Comparison of ENCODE assay signal across 9 mouse cellular contexts in genomic region chr14:54383355-54383771, GRCm38 (mm10). TPM values are rescaled to one million over a fixed set of nuclear protein-coding genes. Genes with fewer than 3 reads are reported as not detected.
A peak's percentile ranks its signal among the peaks of the same experiment; 100 is the strongest.
DNase-seq lines count a peak whose midpoint lies in the region; ATAC-seq and TF ChIP-seq lines count a peak whose summit lies in the region.
"Had no signal": no experiment of that assay in that cellular context is flagged by ENCODE, and none has a peak within 500 bp of the region (broad histone marks: within the 10 kb centered on the region; RNA-seq: fewer than 3 reads in every experiment).

No protein-coding gene starts in this region.

- H3K4me2 ChIP-seq in heart, embryonic 16.5 days (ENCODE audit: low read depth, low read length) = no peak overlapping the region; the same call in 1 of the 2 replicates
- no peak overlapping the region for H3K4me2 ChIP-seq in limb, embryonic 14.5 days (replicated peaks; ENCODE audit: low read depth, low read length, severe bottlenecking)
- H3K4me2 ChIP-seq: embryonic facial prominence, embryonic 13.5 days; neural tube, embryonic 12.5 days had no signal

- H3K9ac ChIP-seq in heart, embryonic 16.5 days (ENCODE audit: low read length) = no peak overlapping the region
- no peak overlapping the region for H3K9ac ChIP-seq in limb, embryonic 14.5 days (ENCODE audit: low read depth, low read length, severe bottlenecking)
- H3K9ac ChIP-seq: embryonic facial prominence, embryonic 13.5 days; neural tube, embryonic 12.5 days had no signal

- ATAC-seq in heart, embryonic 16.5 days (replicated peaks; ENCODE audit: extremely low read depth, insufficient read depth, low FRiP score) = peak; percentile 77; the same call in 1 of the 2 replicates
- ATAC-seq in limb, embryonic 14.5 days (ENCODE audit: low FRiP score, low read depth) = 0 out of 2 replicates have a peak, but pooled peaks have one; percentile 12
- ATAC-seq in erythroid progenitor cell, adult 5-6 weeks (replicated peaks; ENCODE audit: low FRiP score, poor library complexity, severe bottlenecking) = no peak

- no peaks in the 10 kb centered on the region for H3K27me3 ChIP-seq in spleen, adult 2 months (ENCODE audit: control insufficient read depth, insufficient read depth, low read length)
- no peaks in the 10 kb centered on the region for H3K27me3 ChIP-seq in heart, embryonic 16.5 days (ENCODE audit: control insufficient read depth, insufficient read depth, low read length)
- H3K27me3 ChIP-seq in limb, embryonic 14.5 days (ENCODE audit: control insufficient read depth, insufficient read depth, low read length) = no peaks in the 10 kb centered on the region
- H3K27me3 ChIP-seq: embryonic facial prominence, embryonic 13.5 days; neural tube, embryonic 12.5 days had no signal

- H3K4me1 ChIP-seq in spleen, adult 2 months (ENCODE audit: control insufficient read depth, insufficient read depth, insufficient read length) = no peaks in the 10 kb centered on the region
- no peaks in the 10 kb centered on the region; the same call in 1 of the 2 replicates for H3K4me1 ChIP-seq in heart, embryonic 16.5 days (ENCODE audit: control insufficient read depth, insufficient read depth, low read length)
- H3K4me1 ChIP-seq in limb, embryonic 14.5 days (ENCODE audit: control insufficient read depth, insufficient read depth, low read length) = peaks cover 3% of the 10 kb centered on the region; the same call in 1 of the 2 replicates
- H3K4me1 ChIP-seq: embryonic facial prominence, embryonic 13.5 days; neural tube, embryonic 12.5 days had no signal

- H3K9me3 ChIP-seq in heart, embryonic 16.5 days (replicated peaks; ENCODE audit: control insufficient read depth, low read length) = no peaks in the 10 kb centered on the region
- H3K9me3 ChIP-seq in limb, embryonic 14.5 days (ENCODE audit: control insufficient read depth, low read length) = no peaks in the 10 kb centered on the region
- H3K9me3 ChIP-seq: embryonic facial prominence, embryonic 13.5 days; neural tube, embryonic 12.5 days had no signal

- peak in 1 of 2 experiments; percentile 6 for DNase-seq in spleen, adult 2 months (ENCODE audit: low read depth in 1 of 2, low spot score in 2 of 2)
- no peak for DNase-seq in spleen, adult 12 weeks (ENCODE audit: low spot score)
- DNase-seq in limb, embryonic 14.5 days (ENCODE audit: low spot score) = peak; percentile 16
- no peak for DNase-seq in adrenal gland, postnatal 14 days
- DNase-seq in gastrocnemius, adult 8-10 months (ENCODE audit: low spot score in 2 of 2) = no peak

- H3K36me3 ChIP-seq in spleen, adult 2 months (ENCODE audit: control insufficient read depth, insufficient read depth, low read length) = no peaks in the 10 kb centered on the region
- H3K36me3 ChIP-seq in heart, embryonic 16.5 days (ENCODE audit: control insufficient read depth, insufficient read depth) = no peaks in the 10 kb centered on the region
- no peaks in the 10 kb centered on the region for H3K36me3 ChIP-seq in limb, embryonic 14.5 days (ENCODE audit: control insufficient read depth, insufficient read depth, low read length)
- H3K36me3 ChIP-seq: embryonic facial prominence, embryonic 13.5 days; neural tube, embryonic 12.5 days had no signal

- no peak for TF ChIP-seq CTCF in spleen, adult 2 months (IDR thresholded peaks at IDR 0.05; ENCODE audit: extremely low read depth, insufficient read depth, insufficient read length, insufficient replicate concordance)

- 51% methylated on average over 4 of the region's 4 CpGs for WGBS in spleen, adult 2 months
- WGBS in heart, embryonic 16.5 days = 52% methylated on average over 4 of the region's 4 CpGs
- 67% methylated on average over 4 of the region's 4 CpGs for WGBS in limb, embryonic 14.5 days

- no peak for TF ChIP-seq POLR2A in spleen, adult 2 months (IDR thresholded peaks at IDR 0.05; ENCODE audit: low read depth, low read length)
- no peak for TF ChIP-seq POLR2A in limb, embryonic 14.5 days (IDR thresholded peaks at IDR 0.05; ENCODE audit: borderline replicate concordance, extremely low read depth, insufficient read depth, insufficient read length)

- no peak overlapping the region for H3K4me3 ChIP-seq in spleen, adult 2 months (ENCODE audit: extremely low read depth, insufficient read depth, insufficient read length)
- H3K4me3 ChIP-seq in heart, embryonic 16.5 days (ENCODE audit: low read length) = no peak overlapping the region
- no peak overlapping the region for H3K4me3 ChIP-seq in limb, embryonic 14.5 days (replicated peaks; ENCODE audit: low read length)
- H3K4me3 ChIP-seq: embryonic facial prominence, embryonic 13.5 days; neural tube, embryonic 12.5 days had no signal

- H3K27ac ChIP-seq in spleen, adult 2 months (ENCODE audit: insufficient read depth, low read length) = 0 out of 2 replicates have a peak overlapping the region, but pooled peaks have one; percentile 14
- H3K27ac ChIP-seq in heart, embryonic 16.5 days (ENCODE audit: low read length) = no peak overlapping the region
- H3K27ac ChIP-seq in limb, embryonic 14.5 days (replicated peaks; ENCODE audit: low read depth, low read length) = no peak overlapping the region
- H3K27ac ChIP-seq: embryonic facial prominence, embryonic 13.5 days; neural tube, embryonic 12.5 days had no signal

RNA-seq across cellular contexts. Expression of gene Oxa1l, which starts 22.7 kb away (rescaled TPM):
- polyA plus RNA-seq in spleen, adult 2 months (2012; rRNA removed) = 92.7 and 117 TPM in 2 replicates
- polyA plus RNA-seq in heart, embryonic 16.5 days (2015; fragmentation: Nextera tagmentation; extraction: Ambion mirVana) = 63.1 and 66.5 TPM in 2 replicates
- 82.1 and 106 TPM in 2 replicates for polyA plus RNA-seq in limb, embryonic 14.5 days (2012; rRNA removed)
- 49.4 and 52.7 TPM in 2 replicates for polyA plus RNA-seq in limb, embryonic 14.5 days (2014; fragmentation: Nextera tagmentation; extraction: Ambion mirVana)
- total RNA-seq in adrenal gland, postnatal 14 days (2021) = 126 and 161 TPM in 2 replicates
- 13.3 and 21.0 TPM in 2 replicates for total RNA-seq in erythroid progenitor cell, adult 5-6 weeks (2015; ENCODE audit: low replicate concordance)
- 14.0 and 19.3 TPM in 2 replicates for total RNA-seq in erythroid progenitor cell, adult 5-6 weeks (2017; ENCODE audit: low replicate concordance)
- total RNA-seq in gastrocnemius, adult 8-10 months (2022) = 10 to 100 TPM; 39.6 to 46.8 (median 44.1) TPM

RNA-seq across cellular contexts. Expression of gene Slc7a7, which starts 34.2 kb away (rescaled TPM):
- polyA plus RNA-seq in spleen, adult 2 months (2012; rRNA removed) = 24.6 and 31.2 TPM in 2 replicates
- polyA plus RNA-seq in heart, embryonic 16.5 days (2015; fragmentation: Nextera tagmentation; extraction: Ambion mirVana) = 8.6 and 12.3 TPM in 2 replicates
- polyA plus RNA-seq in limb, embryonic 14.5 days (2012; rRNA removed) = 7.4 and 11.1 TPM in 2 replicates
- polyA plus RNA-seq in limb, embryonic 14.5 days (2014; fragmentation: Nextera tagmentation; extraction: Ambion mirVana) = 4.5 and 5.6 TPM in 2 replicates
- 4.6 and 6.5 TPM in 2 replicates for total RNA-seq in adrenal gland, postnatal 14 days (2021)
- 1.7 and 2.5 TPM in 2 replicates for total RNA-seq in erythroid progenitor cell, adult 5-6 weeks (2015; ENCODE audit: low replicate concordance)
- total RNA-seq in erythroid progenitor cell, adult 5-6 weeks (2017; ENCODE audit: low replicate concordance) = 1.4 and 1.9 TPM in 2 replicates
- total RNA-seq in gastrocnemius, adult 8-10 months (2022) = 1 to 10 TPM in 2 of 4 experiments, under 1 TPM in 2; 0.46 to 1.9 (median 0.89) TPM

RNA-seq across cellular contexts. Expression of gene Mrpl52, which starts 43.3 kb away (rescaled TPM):
- 221 and 393 TPM in 2 replicates for polyA plus RNA-seq in spleen, adult 2 months (2012; rRNA removed)
- polyA plus RNA-seq in heart, embryonic 16.5 days (2015; fragmentation: Nextera tagmentation; extraction: Ambion mirVana) = 191 and 212 TPM in 2 replicates
- 167 and 216 TPM in 2 replicates for polyA plus RNA-seq in limb, embryonic 14.5 days (2012; rRNA removed)
- polyA plus RNA-seq in limb, embryonic 14.5 days (2014; fragmentation: Nextera tagmentation; extraction: Ambion mirVana) = 228 and 265 TPM in 2 replicates
- total RNA-seq in adrenal gland, postnatal 14 days (2021) = 186 TPM in 2 replicates
- total RNA-seq in erythroid progenitor cell, adult 5-6 weeks (2015; ENCODE audit: low replicate concordance) = 74.6 and 93.1 TPM in 2 replicates
- total RNA-seq in erythroid progenitor cell, adult 5-6 weeks (2017; ENCODE audit: low replicate concordance) = 1.1 and 26.1 TPM in 2 replicates
- total RNA-seq in gastrocnemius, adult 8-10 months (2022) = 100 to 1,000 TPM; 104 to 126 (median 117) TPM

RNA-seq across cellular contexts. Expression of gene Mmp14, which starts 48.0 kb away (rescaled TPM):
- 42.0 and 63.2 TPM in 2 replicates for polyA plus RNA-seq in spleen, adult 2 months (2012; rRNA removed)
- polyA plus RNA-seq in heart, embryonic 16.5 days (2015; fragmentation: Nextera tagmentation; extraction: Ambion mirVana) = 89.5 and 99.5 TPM in 2 replicates
- 385 and 418 TPM in 2 replicates for polyA plus RNA-seq in limb, embryonic 14.5 days (2012; rRNA removed)
- 251 and 273 TPM in 2 replicates for polyA plus RNA-seq in limb, embryonic 14.5 days (2014; fragmentation: Nextera tagmentation; extraction: Ambion mirVana)
- total RNA-seq in adrenal gland, postnatal 14 days (2021) = 77.7 and 101 TPM in 2 replicates
- 1.8 TPM in 1 of 2 replicates, not detected in the other for total RNA-seq in erythroid progenitor cell, adult 5-6 weeks (2015; ENCODE audit: low replicate concordance)
- total RNA-seq in erythroid progenitor cell, adult 5-6 weeks (2017; ENCODE audit: low replicate concordance) = 1.4 and 1.7 TPM in 2 replicates
- 1 to 10 TPM; 2.8 to 6.3 (median 3.7) TPM for total RNA-seq in gastrocnemius, adult 8-10 months (2022)
